Mouse (Mus musculus): Measurements from ENCODE around the gene Fosb. TPM values are rescaled to one million over a fixed set of nuclear protein-coding genes. Genes with fewer than 3 reads are reported as not detected.

The Fosb gene
- polyA plus RNA-seq, 1 experiment from 2014 or later: 0.26 TPM

DNA sequence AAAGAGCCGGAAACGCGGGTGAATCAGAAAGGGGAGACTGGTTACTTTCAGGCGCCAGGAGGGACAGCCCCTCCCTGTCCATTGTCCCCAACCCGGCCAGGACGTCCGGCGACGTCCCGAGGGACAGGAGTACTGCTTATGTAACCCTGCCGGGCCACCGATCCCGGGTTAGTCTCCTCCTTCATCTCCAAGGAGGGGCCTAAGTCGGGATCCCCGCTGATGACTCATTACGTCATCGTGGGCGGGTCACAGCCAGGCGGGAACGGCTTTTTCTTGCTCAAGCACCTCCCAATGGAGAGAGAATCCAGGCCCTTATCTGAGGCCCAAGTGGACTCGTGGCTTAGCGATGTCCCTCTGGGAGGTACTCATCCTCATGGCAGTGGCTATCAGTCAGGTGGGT lies 17.3 kb upstream of the Fosb start:
- H3K36me3 ChIP-seq: no peaks in the 10 kb centered on the region
- H3K27me3 ChIP-seq: peaks cover 8% of the 10 kb centered on the region
- peak overlapping the region; percentile 38 for H3K9ac ChIP-seq
- H3K4me3 ChIP-seq (replicated peaks): peak overlapping the region; percentile 47
- peak overlapping the region; percentile 91 for H3K27ac ChIP-seq
- WGBS: under 1% methylated on average over 22 of the region's 22 CpGs
- H3K4me2 ChIP-seq: peak overlapping the region; percentile 77
- peaks cover 24% of the 10 kb centered on the region for H3K4me1 ChIP-seq
- H3K9me3 ChIP-seq (replicated peaks): 0 out of 2 replicates have a peak, but pooled peaks cover 5% of the 10 kb centered on the region
- ATAC-seq (replicated peaks; ENCODE audit: low FRiP score): peak; percentile 80

DNA sequence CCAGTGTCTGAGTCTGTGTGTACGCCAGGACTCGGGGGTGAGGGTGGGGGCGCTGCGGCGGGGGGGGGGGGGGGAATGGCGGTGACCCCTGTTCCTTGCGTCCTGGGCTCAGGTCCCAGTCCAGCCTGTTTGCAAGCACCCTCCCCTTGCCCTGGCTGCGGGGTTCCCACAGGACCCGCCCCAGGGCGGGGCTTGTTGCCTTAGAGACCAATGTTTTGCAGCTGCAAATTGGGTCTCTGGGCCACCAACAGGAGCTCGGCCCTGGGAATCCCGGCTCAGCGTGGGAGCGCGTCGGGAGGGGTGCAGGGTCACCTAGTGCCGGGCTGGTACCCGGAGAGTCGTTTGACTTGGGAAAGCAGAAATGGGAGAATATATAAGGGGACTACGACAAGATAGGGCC lies 16.5 kb upstream of the Fosb start:
- Histone ChIP-seq H3K9me3 (replicated peaks) (0 out of 2 replicates have a peak, but pooled peaks cover 5% of the 10 kb centered on the region), H3K4me2 (peak overlapping the region; percentile 77), H3K27ac (peak overlapping the region; percentile 91), H3K36me3 (no peaks in the 10 kb centered on the region), H3K27me3 (peaks cover 12% of the 10 kb centered on the region), H3K4me3 (replicated peaks) (peak overlapping the region; percentile 47), H3K4me1 (peaks cover 24% of the 10 kb centered on the region), H3K9ac (peak overlapping the region; percentile 38)
- ATAC-seq (replicated peaks; ENCODE audit: low FRiP score): peak; percentile 81
- WGBS: 0% methylated on average over 20 of the region's 20 CpGs

DNA sequence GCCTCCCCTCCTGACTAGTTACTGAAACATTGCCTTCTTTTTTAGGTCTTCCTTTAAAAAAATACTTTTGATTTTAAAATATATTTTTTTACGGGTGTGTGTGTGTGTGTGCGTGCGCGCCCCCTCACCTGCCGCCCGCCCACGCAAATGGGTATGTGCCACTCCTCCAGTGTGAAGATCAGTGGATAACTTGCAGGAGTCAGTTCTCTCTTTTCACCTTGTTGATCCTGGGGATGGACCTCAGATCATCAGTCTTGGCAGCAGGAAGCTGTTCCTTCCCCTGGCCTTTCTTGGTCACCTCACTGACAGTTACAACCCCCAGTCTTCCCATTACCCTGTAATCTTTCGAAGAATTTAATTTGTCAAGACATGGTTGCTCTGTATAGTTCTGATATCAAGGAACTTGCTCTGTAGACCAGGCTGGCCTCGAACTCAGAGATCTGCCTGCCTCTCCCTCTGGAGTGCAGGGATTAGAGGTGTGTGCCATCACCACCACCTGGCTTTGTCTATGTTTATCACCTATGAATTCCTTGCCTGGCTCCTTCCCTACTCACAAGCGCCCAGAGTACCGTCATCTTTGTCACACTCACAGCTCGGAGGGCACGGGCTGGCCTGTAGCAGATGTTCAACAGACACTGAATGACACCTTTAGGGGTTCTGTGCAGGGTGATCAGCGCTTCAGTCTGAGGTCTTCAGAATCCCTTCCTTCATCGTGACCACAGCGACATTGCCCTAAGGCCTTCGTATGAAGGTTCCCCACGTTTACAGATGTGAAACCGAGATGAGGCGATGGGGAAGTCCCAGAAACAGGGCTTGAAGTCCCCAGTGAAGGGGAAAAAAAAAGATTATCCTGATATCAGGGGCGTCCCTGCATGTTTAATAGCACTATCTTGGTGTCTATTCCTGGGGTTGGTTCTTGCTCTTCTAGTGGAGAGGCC lies 15.7 kb upstream of the Fosb start:
- Histone ChIP-seq H3K4me2 (peak overlapping the region; percentile 77), H3K27me3 (peaks cover 15% of the 10 kb centered on the region), H3K36me3 (no peaks in the 10 kb centered on the region), H3K27ac (peak overlapping the region; percentile 91; the same call in 1 of the 2 replicates), H3K4me1 (peaks cover 29% of the 10 kb centered on the region), H3K9ac (no peak overlapping the region), H3K4me3 (replicated peaks) (peak overlapping the region; percentile 47; the same call in 1 of the 2 replicates), H3K9me3 (replicated peaks) (0 out of 2 replicates have a peak, but pooled peaks cover 5% of the 10 kb centered on the region)
- no peak for ATAC-seq (replicated peaks; ENCODE audit: low FRiP score)
- 73% methylated on average over 21 of the region's 21 CpGs for WGBS

DNA sequence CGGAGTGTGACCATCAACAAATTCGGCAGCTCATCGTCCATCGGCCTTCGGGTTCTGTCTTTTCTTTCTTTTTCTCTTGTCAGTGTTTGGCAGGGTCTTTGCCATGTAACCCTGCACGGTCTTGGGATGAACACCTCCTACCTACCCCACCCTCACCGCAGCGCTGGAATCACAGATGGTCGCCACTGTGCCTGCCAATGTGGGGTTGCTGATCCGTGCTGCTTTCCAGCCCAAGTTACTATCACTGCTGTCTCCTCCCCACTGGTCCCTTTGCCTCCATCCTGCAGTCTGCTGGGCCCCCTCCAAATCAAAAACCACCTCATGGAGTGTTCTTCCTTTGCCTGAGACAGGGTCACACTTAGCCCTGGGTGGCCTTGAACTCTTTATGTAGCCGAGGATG lies 14.4 kb upstream of the Fosb start:
- H3K9ac ChIP-seq: no peak overlapping the region
- peaks cover 40% of the 10 kb centered on the region for H3K4me1 ChIP-seq
- no peaks in the 10 kb centered on the region for H3K36me3 ChIP-seq
- no peak overlapping the region for H3K4me2 ChIP-seq
- ATAC-seq (replicated peaks; ENCODE audit: low FRiP score): no peak
- H3K9me3 ChIP-seq (replicated peaks): 0 out of 2 replicates have a peak, but pooled peaks cover 5% of the 10 kb centered on the region
- peaks cover 18% of the 10 kb centered on the region for H3K27me3 ChIP-seq
- no peak overlapping the region for H3K27ac ChIP-seq
- H3K4me3 ChIP-seq (replicated peaks): no peak overlapping the region
- 83% methylated on average over 11 of the region's 11 CpGs for WGBS

DNA sequence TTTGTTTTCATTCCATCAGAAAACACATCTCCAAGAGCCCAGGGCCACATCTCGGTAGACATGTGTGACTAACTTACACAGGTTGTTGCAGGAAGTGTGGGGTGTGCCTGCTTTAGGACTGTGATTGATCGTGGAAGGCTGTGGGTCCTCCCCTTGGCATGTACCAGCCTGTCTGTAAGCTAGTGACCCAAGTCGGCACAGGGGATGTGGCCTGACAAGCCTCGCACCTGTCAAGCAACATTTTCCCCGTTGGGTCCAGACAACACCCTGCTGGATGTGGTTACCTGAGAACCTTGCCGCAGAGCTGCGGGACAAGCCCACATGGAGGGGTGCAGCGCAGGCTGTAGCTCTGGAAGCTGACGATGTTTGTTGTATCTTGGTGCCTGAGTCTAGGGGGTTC lies 12.6 kb upstream of the Fosb start:
- Histone ChIP-seq H3K9me3 (replicated peaks) (no peaks in the 10 kb centered on the region), H3K9ac (no peak overlapping the region), H3K4me2 (no peak overlapping the region), H3K27ac (no peak overlapping the region), H3K4me1 (peaks cover 35% of the 10 kb centered on the region), H3K4me3 (replicated peaks) (no peak overlapping the region), H3K27me3 (peaks cover 35% of the 10 kb centered on the region), H3K36me3 (no peaks in the 10 kb centered on the region)
- no peak for ATAC-seq (replicated peaks; ENCODE audit: low FRiP score)
- 46% methylated on average over 9 of the region's 9 CpGs for WGBS

DNA sequence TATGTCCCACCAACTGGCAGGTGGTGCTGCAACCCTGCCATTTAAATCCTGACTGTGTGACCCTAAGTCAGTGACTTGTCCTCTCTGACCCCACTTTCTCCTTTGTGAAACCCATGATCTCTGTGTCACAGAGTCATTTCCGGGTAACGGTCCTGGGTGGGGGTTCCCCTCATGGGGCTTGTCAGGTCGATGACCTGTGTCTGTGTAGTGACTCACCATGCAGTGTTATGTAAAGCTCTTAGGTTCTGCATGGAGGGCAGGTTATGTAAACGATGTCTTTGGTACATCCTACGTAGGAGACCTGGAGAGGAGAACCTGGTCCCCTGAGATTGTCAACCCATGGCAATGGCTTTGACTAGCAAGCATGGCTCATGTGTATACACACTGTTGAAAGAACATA lies 11.6 kb upstream of the Fosb start:
- ATAC-seq (replicated peaks; ENCODE audit: low FRiP score): no peak
- WGBS: 44% methylated on average over 5 of the region's 5 CpGs
- Histone ChIP-seq H3K9me3 (replicated peaks) (no peaks in the 10 kb centered on the region), H3K36me3 (no peaks in the 10 kb centered on the region), H3K27ac (no peak overlapping the region), H3K9ac (no peak overlapping the region), H3K27me3 (peaks cover 44% of the 10 kb centered on the region), H3K4me1 (peaks cover 25% of the 10 kb centered on the region), H3K4me3 (replicated peaks) (no peak overlapping the region), H3K4me2 (no peak overlapping the region)

DNA sequence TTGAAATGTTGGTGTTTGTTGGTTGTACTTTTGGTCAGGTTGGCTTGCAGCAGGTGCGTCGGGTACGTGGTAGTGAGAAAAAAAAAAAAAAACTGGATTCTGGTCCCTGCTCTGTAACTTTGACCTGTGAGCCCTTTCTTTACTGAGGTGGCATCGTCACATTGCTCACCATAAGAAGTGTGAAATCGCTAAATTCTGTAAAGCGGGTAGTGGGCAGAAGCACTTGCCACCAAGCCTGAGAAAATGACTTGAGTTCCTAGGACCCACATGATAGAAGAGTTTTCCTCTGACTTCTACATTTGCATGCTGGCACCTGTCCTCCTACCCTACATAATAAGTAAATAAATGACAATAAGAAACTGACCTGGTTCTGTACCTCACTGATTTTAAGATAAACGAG lies 10.8 kb upstream of the Fosb start:
- no peak overlapping the region for H3K9ac ChIP-seq
- WGBS: 38% methylated on average over 7 of the region's 7 CpGs
- peak overlapping the region; percentile 52; the same call in 1 of the 2 replicates for H3K4me3 ChIP-seq (replicated peaks)

DNA sequence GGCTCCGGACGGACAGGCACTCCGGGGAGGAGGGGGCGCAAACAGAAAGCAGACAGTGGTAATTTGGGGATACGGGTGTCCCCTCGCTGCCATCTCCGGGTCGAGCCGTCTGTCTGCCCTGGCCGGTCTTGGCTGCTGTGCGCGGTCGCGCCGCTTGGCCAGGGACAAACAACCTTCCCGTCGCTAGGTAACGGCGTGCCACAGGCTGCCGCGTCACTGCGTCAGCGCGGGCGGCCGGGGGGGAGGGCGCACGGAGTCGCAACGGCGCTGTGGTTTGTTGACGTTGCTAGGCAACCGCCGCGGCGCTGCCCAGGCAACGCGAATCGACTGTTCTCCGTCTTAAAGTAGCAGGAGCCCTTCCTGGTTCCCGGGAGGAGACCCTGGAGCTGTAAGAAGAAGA lies 10.1 kb upstream of the Fosb start:
- Histone ChIP-seq H3K4me3 (replicated peaks) (peak overlapping the region; percentile 52), H3K4me1 (peaks cover 16% of the 10 kb centered on the region), H3K36me3 (no peaks in the 10 kb centered on the region), H3K9ac (peak overlapping the region; percentile 45), H3K27ac (0 out of 2 replicates have a peak overlapping the region, but pooled peaks have one; percentile 34), H3K27me3 (peaks cover 58% of the 10 kb centered on the region), H3K4me2 (peak overlapping the region; percentile 86), H3K9me3 (replicated peaks) (no peaks in the 10 kb centered on the region)
- ATAC-seq (replicated peaks; ENCODE audit: low FRiP score): peak; percentile 95
- WGBS: under 1% methylated on average over 41 of the region's 41 CpGs

More for the DNA sequence above, 10.8 kb upstream of the Fosb start:
- no peak for ATAC-seq (replicated peaks; ENCODE audit: low FRiP score)
- peaks cover 52% of the 10 kb centered on the region for H3K27me3 ChIP-seq
- H3K9me3 ChIP-seq (replicated peaks): no peaks in the 10 kb centered on the region
- H3K4me1 ChIP-seq: peaks cover 16% of the 10 kb centered on the region
- no peak overlapping the region for H3K27ac ChIP-seq
- H3K36me3 ChIP-seq: no peaks in the 10 kb centered on the region
- H3K4me2 ChIP-seq: peak overlapping the region; percentile 86

DNA sequence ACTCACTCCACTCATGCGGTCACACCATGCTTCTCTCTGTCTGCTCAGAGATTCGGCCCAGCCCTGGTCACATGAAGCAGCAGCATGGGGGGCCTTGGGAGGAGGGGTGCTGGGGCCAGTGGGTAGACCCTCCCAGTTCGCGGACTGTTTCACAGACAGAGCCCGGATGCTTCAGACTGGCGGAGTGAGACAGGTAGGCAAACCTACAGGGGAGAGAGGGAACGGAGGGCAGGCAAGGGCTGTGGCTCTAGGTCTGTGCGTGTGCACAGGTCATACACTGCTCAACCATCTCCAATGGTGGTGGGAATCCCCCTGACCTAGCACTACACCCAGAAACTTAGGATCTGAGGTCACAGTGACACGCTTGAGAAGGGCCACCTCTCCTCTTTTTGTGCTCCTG lies 9.6 kb upstream of the Fosb start:
- peak overlapping the region; percentile 52 for H3K4me3 ChIP-seq (replicated peaks)
- H3K36me3 ChIP-seq: no peaks in the 10 kb centered on the region
- ATAC-seq (replicated peaks; ENCODE audit: low FRiP score): peak; percentile 74
- no peaks in the 10 kb centered on the region for H3K9me3 ChIP-seq (replicated peaks)
- H3K27me3 ChIP-seq: peaks cover 63% of the 10 kb centered on the region
- H3K4me1 ChIP-seq: peaks cover 16% of the 10 kb centered on the region
- peak overlapping the region; percentile 86 for H3K4me2 ChIP-seq
- 0 out of 2 replicates have a peak overlapping the region, but pooled peaks have one; percentile 34 for H3K27ac ChIP-seq
- 9% methylated on average over 9 of the region's 9 CpGs for WGBS
- H3K9ac ChIP-seq: peak overlapping the region; percentile 45

DNA sequence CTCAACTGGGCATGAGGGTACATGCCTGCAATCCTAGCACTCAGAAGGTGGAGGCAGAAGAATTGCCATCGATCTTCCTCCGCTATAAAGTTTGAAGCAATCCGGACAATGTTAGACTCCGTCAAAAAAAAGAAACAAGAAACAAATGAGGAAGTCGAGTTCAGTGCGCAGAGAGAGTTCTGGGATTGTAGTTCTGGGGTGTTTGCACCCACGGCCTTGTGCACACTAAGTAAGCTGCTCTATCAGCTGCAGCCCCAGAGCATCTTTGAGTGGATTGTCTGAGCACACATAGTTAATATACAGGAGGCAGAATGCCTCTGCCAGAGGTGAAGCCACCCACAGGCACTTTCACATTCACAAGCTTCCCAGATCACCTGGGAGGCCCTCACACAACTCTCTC lies 8.8 kb upstream of the Fosb start:
- Histone ChIP-seq H3K9ac (no peak overlapping the region), H3K27me3 (peaks cover 68% of the 10 kb centered on the region), H3K4me2 (no peak overlapping the region), H3K36me3 (no peaks in the 10 kb centered on the region), H3K4me1 (peaks cover 16% of the 10 kb centered on the region), H3K9me3 (replicated peaks) (no peaks in the 10 kb centered on the region), H3K27ac (no peak overlapping the region), H3K4me3 (replicated peaks) (no peak overlapping the region)
- no peak for ATAC-seq (replicated peaks; ENCODE audit: low FRiP score)
- WGBS: 76% methylated on average over 7 of the region's 7 CpGs

DNA sequence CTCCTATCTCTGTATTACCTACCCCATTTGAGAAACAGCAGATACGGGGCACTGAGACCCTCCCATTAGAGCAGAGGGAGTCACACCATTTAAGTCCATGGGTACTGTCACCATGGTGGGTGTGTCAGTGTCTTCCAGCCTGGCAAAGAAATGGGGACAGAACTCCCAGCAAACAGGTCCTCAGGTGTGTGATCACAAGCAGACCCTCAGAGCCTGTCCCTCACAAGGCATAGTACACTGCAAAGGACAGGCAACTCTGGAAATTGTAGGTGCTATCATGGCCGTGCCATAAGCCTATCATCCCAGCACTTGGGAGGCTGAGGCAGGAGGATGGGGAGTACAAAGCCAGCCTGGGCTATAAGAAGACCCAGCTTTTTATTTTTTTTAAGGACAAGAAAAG lies 8.3 kb upstream of the Fosb start:
- Histone ChIP-seq H3K4me2 (no peak overlapping the region), H3K27ac (no peak overlapping the region), H3K9me3 (replicated peaks) (no peaks in the 10 kb centered on the region), H3K9ac (no peak overlapping the region), H3K36me3 (no peaks in the 10 kb centered on the region), H3K4me1 (peaks cover 16% of the 10 kb centered on the region), H3K27me3 (peaks cover 72% of the 10 kb centered on the region), H3K4me3 (replicated peaks) (no peak overlapping the region)
- 72% methylated on average over 2 of the region's 2 CpGs for WGBS
- no peak for ATAC-seq (replicated peaks; ENCODE audit: low FRiP score)

DNA sequence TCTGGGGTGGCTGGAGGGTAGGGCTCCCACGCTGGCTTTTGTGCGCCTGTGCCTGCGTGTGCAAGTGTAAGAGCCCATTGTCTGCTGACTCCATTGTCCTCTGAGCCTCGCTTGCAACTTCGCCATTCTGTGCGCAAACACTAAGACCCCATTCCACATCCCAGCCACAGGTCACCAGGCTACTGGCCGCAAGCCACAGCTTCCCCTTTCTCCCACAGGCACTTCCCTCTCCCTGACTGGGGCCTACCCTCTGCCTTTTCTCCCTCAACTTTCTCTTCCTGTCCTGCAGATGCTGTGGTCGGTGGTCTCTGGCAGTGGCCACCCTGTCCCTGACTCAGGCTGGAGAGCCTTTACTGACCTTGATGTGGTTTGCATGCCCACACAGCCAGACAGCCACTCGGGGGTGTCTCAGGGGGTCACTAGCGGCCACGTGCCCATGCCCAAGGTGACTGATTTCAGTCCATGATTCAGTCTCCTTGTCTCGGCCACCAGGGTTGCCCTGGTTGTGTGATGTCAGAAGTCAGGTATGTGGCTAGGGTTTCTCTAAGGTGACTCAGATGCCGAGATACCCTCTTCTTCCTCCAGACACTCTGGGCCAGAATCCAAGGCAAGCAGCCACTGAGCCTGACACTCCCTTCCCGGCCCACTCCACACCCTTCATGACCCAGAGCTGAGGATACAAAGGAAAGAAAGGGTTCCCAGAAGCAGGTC lies 6.8 kb upstream of the Fosb start:
- Histone ChIP-seq H3K27me3 (peaks cover 70% of the 10 kb centered on the region), H3K4me2 (no peak overlapping the region), H3K36me3 (no peaks in the 10 kb centered on the region), H3K9ac (no peak overlapping the region), H3K27ac (no peak overlapping the region), H3K4me3 (replicated peaks) (no peak overlapping the region), H3K4me1 (peaks cover 16% of the 10 kb centered on the region), H3K9me3 (replicated peaks) (no peaks in the 10 kb centered on the region)
- WGBS: 61% methylated on average over 14 of the region's 14 CpGs
- no peak for ATAC-seq (replicated peaks; ENCODE audit: low FRiP score)

Data from kidney, embryonic 15.5 days (tissue).